Mouse (Mus musculus) kidney, adult 2 months (tissue): ENCODE measurements around the gene Slc25a26. TPM values are rescaled to one million over a fixed set of nuclear protein-coding genes. Genes with fewer than 3 reads are reported as not detected.

Experiments
- DNase-seq: peaks from one replicate; pipeline ENCODE4 v3.0.0; 2021
- H3K27ac ChIP-seq: fragments of 200-500 bp; 2 replicates; pipeline ENCODE4 v1.5.1; 2012; ENCODE audit warnings: low read depth, low read length, control low read depth, inconsistent platforms; ENCODE audit not compliant: insufficient read depth
- H3K27me3 ChIP-seq: fragments of 200-500 bp; replicated peaks from 2 replicates; pipeline ENCODE4 v1.6.1; 2012; ENCODE audit warnings: mild to moderate bottlenecking, moderate library complexity, low read length, inconsistent platforms; ENCODE audit not compliant: control insufficient read depth, insufficient read depth
- H3K36me3 ChIP-seq: fragments of 200-500 bp; 2 replicates; pipeline ENCODE4 v1.6.1; 2012; ENCODE audit warnings: mild to moderate bottlenecking, moderate library complexity, low read length, inconsistent platforms; ENCODE audit not compliant: control insufficient read depth, insufficient read depth
- H3K4me1 ChIP-seq: fragments of 200-500 bp; 2 replicates; pipeline ENCODE4 v1.6.1; 2011; ENCODE audit warnings: low read length; ENCODE audit not compliant: control insufficient read depth, insufficient read depth
- H3K4me3 ChIP-seq: fragments of 200-500 bp; 2 replicates; pipeline ENCODE4 v1.5.1; 2011; ENCODE audit warnings: mild to moderate bottlenecking, low read depth, low read length, control low read depth; ENCODE audit not compliant: insufficient read depth
- CTCF ChIP-seq: fragments of 200-500 bp; conservative IDR thresholded peaks from 2 replicates; pipeline ENCODE4 v1.5.1; 2011; ENCODE audit warnings: low read depth, mild to moderate bottlenecking, control low read depth, low read length, moderate library complexity, mixed read lengths; ENCODE audit not compliant: insufficient read depth, insufficient read length
- POLR2A ChIP-seq: fragments of 200-500 bp; IDR thresholded peaks from one replicate; pipeline ENCODE4 v1.6.1; 2011; ENCODE audit warnings: low read depth, low read length, control low read depth
- WGBS: fragments of 180-500 bp; shearing (Covaris S2); methylation state at CpG from one replicate; pipeline ENCODE4 v1.1.7; 2018; 5-methylcytosine and 5-hydroxymethylcytosine counted together
- polyA plus RNA-seq: library from polyadenylated mRNA; depleted of rRNA; stranded (reverse); fragments of >200 nt; gene quantifications from 2 replicates; pipeline ENCODE4 v1.2.3, GENCODE M21; 2012

Gene Slc25a26
- polyA plus RNA-seq, 1 experiment = 18.3 TPM

DNA sequence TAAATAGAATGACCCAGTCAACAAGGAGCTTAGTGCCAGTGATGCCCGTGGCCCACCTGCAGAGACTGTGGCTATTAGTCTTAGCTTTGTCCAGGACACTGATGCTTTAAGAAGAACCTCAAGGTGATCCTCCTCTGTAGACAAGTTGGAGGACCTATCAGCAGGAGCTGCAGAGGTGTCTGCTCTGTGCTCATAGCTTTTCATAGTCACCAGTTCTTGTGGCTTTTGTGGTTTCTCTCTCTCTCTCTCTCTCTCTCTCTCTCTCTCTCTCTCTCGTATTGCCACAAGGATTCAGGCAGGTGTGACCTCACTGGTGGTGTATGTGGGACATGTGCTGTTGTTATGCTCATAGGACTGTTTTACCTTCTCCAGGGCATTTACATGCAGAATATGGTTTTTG is 8.7 kb downstream of the Slc25a26 start:
- no peaks in the 10 kb centered on the region for H3K27me3 ChIP-seq
- no peaks in the 10 kb centered on the region; the same call in 1 of the 2 replicates for H3K36me3 ChIP-seq
- H3K27ac ChIP-seq = no peak overlapping the region
- peaks cover 4% of the 10 kb centered on the region; the same call in 1 of the 2 replicates for H3K4me1 ChIP-seq
- no peak overlapping the region for H3K4me3 ChIP-seq
- no peak for DNase-seq
- 89% methylated on average over 2 of the region's 2 CpGs for WGBS
- no peak for TF ChIP-seq POLR2A
- TF ChIP-seq CTCF = no peak

GRCm38 (mm10) chr6:94509220-94509619 is 9.1 kb downstream of the Slc25a26 start:
- Histone ChIP-seq H3K4me3 (no peak overlapping the region), H3K36me3 (no peaks in the 10 kb centered on the region; the same call in 1 of the 2 replicates), H3K4me1 (peaks cover under 1% of the 10 kb centered on the region; the same call in 1 of the 2 replicates), H3K27ac (no peak overlapping the region), H3K27me3 (no peaks in the 10 kb centered on the region)
- DNase-seq = no peak
- TF ChIP-seq CTCF (no peak), POLR2A (no peak)
- WGBS = 79% methylated on average over 6 of the region's 6 CpGs

GRCm38 (mm10) chr6:94518171-94518570 is 18.0 kb downstream of the Slc25a26 start:
- Histone ChIP-seq H3K36me3 (no peaks in the 10 kb centered on the region; the same call in 1 of the 2 replicates), H3K4me1 (no peaks in the 10 kb centered on the region), H3K4me3 (no peak overlapping the region), H3K27ac (no peak overlapping the region), H3K27me3 (no peaks in the 10 kb centered on the region)
- 95% methylated on average over 6 of the region's 6 CpGs for WGBS
- TF ChIP-seq POLR2A (no peak), CTCF (no peak)
- no peak for DNase-seq

GRCm38 (mm10) chr6:94524335-94524734 is 24.2 kb downstream of the Slc25a26 start:
- H3K4me1 ChIP-seq = no peaks in the 10 kb centered on the region
- no peaks in the 10 kb centered on the region for H3K36me3 ChIP-seq
- H3K27ac ChIP-seq = no peak overlapping the region
- no peaks in the 10 kb centered on the region for H3K27me3 ChIP-seq
- WGBS = 33% methylated on average over 2 of the region's 2 CpGs
- DNase-seq = peak; percentile 11
- TF ChIP-seq POLR2A (no peak), CTCF (0 out of 2 replicates have a peak, but pooled peaks have one; percentile 5)
- H3K4me3 ChIP-seq = no peak overlapping the region

DNA sequence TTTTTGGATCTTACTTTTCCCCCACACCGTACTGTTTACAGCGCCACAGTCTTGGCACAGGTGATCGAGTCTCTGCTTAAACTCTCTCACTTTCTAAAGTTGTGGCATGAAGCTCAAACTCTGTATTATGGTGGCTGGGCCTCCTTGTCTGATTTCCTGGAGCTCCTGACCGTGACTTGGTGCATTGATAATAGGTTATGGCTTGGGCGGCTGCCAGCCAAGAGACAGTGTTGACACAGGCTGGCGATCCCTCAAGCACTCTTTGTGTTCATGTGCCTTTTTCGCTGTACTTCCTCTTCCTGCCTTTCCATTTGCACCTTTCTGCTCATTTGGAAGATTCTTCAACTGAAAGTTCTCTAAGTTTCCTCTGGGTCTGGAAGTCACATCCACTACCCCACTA is 30.6 kb downstream of the Slc25a26 start:
- no peak for TF ChIP-seq POLR2A
- TF ChIP-seq CTCF = no peak
- Histone ChIP-seq H3K4me3 (no peak overlapping the region), H3K27me3 (no peaks in the 10 kb centered on the region), H3K36me3 (no peaks in the 10 kb centered on the region), H3K27ac (no peak overlapping the region), H3K4me1 (peaks cover 4% of the 10 kb centered on the region; the same call in 1 of the 2 replicates)
- DNase-seq = no peak
- 74% methylated on average over 7 of the region's 7 CpGs for WGBS

DNA sequence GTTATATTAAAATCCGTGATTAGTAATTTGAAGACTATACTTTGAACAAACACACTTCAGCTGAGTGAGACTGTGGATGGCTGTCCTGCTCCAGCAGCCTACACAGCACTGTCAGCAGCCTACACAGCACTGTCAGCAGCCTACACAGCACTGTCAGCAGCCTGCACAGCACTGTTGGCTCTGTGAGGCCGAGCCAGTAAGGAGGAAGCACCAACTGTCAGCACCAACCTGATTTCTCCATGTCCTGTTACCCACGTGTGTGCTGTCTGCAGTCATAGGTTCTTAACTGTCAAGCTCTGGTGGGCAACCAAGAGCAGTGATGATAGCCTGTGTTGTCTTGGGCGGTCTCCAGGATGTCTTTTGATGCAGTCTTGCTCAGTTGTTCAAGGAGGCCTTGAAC is 32.0 kb downstream of the Slc25a26 start:
- WGBS = 74% methylated on average over 4 of the region's 4 CpGs
- Histone ChIP-seq H3K4me3 (no peak overlapping the region), H3K4me1 (peaks cover 4% of the 10 kb centered on the region; the same call in 1 of the 2 replicates), H3K27ac (no peak overlapping the region), H3K36me3 (no peaks in the 10 kb centered on the region; the same call in 1 of the 2 replicates), H3K27me3 (no peaks in the 10 kb centered on the region)
- DNase-seq = no peak
- no peak for TF ChIP-seq CTCF

- no peak for DNase-seq
- Histone ChIP-seq H3K36me3 (no peaks in the 10 kb centered on the region; the same call in 1 of the 2 replicates), H3K4me3 (no peak overlapping the region), H3K27me3 (no peaks in the 10 kb centered on the region), H3K27ac (no peak overlapping the region), H3K4me1 (peaks cover 4% of the 10 kb centered on the region; the same call in 1 of the 2 replicates)
- TF ChIP-seq CTCF (no peak), POLR2A (no peak)
- WGBS = 78% methylated on average over 8 of the region's 8 CpGs
Measured at GRCm38 (mm10) chr6:94536478-94536877, 36.3 kb downstream of the Slc25a26 start.
